Mouse (Mus musculus) frontal cortex, postnatal 14 days (tissue): ENCODE measurements at regions not wholly inside any gene's neighbourhood (a gene's known extent, or its start where the extent isn't known, plus 50 kb on each side); places are given as distances from the start of the nearest gene placed in this dataset.
A peak's percentile ranks its signal among the peaks of the same experiment; 100 is the strongest.

ENCODE experiments used
- DNase-seq, 2 experiments: peaks; one replicate each; pipeline ENCODE4 v3.0.0; 2022; ENCODE audit warnings: low spot score in 2 of 2

DNA sequence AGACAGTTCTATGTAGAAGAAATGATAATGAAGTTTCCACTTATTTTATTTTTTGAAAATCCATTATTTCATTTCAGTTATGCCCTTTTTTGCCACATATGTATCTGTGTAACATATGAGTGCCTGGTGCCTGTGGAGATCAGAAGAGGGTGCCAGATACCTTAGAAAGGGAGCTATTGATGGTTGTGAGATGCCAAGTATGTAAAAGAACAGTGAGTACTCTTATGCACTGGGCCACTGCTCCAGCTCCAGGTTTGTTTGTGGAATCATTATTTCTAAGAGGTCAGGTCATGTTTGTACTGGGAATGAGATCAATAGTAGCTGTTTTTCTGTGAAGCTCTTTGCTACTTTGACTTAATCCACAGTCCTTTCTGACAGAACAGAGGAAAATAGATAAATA, 68.1 kb downstream of the Cenpw start:
- DNase-seq: no peak

DNA sequence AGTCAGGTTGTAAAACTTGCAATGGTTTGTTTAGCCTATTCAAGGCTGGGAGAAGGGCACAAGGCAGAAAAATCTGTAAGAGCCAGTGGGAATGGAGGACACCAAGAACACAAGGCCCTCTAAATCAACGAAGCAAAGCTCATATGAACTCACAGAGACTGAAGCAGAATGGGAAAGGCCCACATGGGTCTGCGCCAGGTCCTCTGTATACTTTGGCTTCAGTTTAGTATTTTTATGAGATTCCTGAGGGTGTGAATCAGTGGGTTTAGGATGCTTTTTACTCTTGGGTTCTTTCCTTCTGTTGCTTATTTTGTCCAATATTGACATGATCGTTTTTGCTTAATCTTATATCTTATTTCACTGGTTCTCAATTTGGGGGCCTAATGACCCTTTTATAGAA, 90.0 kb downstream of the Cenpw start:
- DNase-seq: no peak

DNA sequence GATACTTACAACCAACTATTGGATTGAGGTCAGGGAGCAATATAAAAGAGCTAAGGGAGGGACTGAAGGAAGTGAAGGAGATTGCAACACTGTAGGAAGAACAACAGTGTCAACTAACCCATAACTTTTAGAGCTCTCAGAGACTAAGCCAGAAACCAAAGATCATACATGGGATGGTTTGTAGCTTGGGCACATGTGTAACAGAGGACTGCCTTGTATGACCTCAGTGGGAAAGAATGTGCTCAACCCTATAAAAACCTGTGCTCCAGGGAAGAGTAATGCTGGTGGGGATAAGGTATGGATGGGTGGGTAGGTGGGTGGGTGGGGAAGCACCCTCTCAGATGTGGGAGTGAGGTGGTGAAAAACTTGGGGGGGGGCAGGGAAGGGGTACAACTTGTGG, 97.9 kb downstream of the Cenpw start:
- no peak for DNase-seq

DNA sequence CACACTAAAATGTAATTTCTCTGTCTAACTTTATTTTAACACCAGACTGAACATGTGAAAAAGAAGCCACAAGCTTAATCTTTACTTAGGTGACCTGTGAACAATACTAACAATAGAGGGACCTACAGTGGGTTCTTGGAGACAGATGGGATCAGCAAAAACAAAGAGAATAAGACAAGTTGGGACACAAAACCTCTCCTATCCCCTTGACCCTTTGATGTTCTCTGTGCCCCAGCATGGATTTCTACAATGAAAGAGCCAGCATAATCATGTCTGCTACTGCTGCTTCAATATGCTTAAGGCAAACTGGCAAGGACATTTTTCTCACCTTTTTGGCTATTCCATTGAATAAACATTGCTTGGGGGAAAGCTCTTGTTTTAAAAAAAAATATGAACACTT, 105.8 kb downstream of the Cenpw start:
- DNase-seq: no peak

DNA sequence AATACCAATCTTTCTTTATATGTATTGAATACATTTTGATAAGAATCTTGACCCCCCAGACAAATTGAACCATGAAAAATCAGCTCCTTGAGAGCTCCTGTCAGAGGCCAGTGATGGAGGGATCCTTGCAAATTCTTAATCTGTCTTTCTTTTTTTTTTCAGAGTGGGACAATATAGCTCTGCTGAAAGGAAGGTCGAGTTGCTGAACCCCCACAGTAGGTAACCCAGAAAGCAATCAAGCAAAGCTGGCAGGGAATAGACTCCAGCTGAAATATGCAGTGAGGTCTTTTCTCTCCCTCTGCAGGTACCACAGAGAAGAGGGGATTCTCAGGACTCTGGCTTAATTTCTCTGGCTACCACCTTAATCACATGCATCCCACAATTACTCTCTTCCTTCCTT, 108.8 kb downstream of the Cenpw start:
- no peak for DNase-seq

DNA sequence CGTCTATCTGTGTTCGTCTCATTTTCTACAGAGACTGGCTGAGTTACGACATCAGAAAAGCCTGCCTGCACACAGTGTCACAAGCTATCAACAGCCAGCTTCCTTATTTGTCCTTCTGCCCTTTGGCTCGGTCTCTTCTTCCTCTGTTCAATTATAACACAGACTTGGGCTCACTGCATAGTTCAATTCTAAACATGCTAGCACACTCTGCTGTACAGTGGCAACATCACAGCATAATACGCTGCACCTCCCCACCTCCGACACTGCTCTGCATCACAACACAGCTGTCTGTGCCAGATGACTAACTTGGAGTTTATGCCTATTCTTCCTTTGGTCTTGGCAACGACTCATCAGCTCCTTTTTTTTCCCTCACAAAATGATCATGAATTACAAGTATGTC, 111.0 kb downstream of the Cenpw start:
- peak in 1 of 2 experiments; percentile 15 for DNase-seq

DNA sequence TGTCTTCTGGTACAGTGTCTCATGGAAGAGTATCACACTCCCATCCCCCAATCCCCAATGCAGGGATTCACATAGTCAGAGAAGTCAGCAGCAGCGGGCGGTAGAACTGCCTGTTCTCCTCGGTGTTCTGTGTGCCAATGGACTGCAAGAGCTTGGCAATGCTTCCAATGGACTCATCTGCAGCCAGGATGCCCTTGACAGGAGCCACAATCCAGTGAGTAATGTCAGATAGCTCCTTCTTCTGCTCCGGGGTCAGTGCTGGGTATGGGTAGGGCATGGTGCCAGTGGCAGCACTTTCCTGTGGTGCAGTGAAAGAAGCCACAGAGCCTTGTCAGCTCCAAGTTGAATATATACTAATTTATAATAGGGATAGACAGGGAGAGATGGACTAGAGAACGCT, 115.3 kb downstream of the Cenpw start:
- no peak for DNase-seq

DNA sequence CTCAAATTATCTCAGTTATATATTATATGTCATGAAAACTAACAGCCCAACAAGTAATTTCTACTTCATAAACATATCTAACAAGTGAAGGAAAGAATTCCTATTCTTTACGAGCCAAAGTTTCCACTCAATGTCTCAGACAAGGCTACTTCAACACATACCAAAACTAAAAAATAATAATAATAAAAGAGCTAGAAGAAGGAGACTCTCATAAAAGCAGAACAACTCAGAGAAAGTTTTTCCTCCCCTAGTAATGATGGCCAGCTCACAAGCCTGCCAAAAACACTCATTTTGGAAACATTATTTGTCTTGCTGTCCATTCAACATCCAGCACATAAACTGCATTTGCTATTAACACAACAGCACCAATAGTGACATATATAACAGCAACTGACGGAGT, 133.7 kb downstream of the Cenpw start:
- DNase-seq: no peak

DNA sequence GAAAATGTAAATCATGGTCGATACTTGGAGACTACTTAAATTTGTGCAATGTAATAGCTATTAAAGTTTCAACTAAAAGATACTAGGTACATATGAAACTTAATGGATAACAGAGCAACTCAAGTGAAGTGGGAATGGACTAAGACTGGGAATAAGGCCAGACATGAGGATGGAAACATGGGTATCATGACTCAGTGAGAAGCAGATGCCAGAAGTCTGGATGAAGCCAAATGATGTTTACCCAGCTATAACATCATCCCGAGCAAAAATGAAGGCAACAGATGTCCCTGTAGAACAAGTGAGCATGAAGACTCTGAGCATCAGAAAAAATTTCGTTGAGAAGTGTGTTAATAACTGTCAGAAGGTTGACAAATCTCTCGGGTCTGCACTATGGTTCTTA, 169.7 kb downstream of the Cenpw start:
- DNase-seq: no peak

DNA sequence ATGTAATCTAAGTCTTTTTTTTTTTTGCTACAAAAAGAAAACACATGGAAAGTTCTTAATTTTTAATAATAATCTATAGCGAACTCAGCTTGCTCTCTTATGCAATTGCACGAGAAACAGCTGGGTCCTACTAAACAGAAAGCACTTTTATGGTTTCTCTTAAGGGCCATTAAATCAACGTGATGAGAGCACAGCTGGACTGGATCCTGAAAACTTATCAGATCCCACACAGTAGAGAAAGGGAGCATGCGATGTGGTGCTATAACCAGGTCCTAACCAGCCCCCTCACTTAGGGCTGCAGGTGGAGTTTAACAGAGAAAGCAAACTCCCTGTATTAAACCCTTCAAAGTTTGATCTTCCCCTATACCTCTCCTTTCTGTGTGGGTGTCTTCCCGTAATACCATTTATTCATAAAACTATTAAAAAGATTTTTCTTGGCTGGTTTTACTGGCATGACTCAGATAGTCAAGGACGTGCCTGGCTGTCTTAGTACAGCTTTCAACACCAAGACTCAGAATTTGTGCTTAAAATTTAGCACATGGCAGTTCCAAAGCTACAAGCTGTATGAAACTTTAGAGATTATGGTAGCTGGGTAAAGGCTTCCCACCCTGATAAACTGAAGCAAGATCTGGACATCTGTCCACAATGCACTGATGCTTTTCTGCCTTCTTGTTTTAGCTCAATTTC, 197.3 kb downstream of the Cenpw start:
- no peak for DNase-seq

DNA sequence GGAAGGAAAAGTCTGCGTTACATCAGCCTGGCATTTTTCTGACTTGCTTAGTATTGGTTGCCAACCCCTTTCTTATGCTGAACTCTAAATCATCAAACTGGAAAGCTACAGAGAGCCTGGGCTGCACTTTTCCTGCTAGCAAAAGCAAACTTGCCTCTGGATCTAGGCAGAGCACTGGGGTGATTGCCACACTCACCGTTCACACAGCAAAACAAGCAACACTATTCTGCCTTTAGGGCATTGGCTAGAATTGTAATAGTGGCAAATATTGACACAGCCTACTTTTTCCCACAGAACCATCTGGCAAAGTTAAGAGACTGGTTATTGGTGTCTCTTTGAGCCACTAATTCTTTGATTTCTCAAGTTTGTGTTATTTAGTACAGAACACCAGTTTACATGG, 199.5 kb downstream of the Cenpw start:
- DNase-seq: no peak

DNA sequence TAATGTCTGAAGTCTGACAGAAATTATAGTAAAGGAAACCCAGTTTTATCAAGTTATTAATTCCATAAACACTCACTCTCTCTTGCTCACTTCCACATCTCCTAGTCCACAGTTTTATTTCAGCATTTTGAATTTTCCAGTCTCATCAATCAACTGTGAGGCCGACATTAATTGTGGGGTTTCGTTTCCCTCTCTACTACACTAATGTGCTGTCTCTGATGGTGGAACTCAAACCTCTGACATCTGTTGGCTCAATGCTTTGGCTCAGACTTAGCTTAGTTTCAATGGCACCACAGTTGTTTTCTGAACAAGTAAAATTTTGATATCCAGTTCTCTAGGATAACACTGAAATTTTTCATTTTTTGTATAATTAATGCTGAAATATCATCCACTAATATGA, 218.8 kb downstream of the Cenpw start:
- DNase-seq: no peak
